Mouse (Mus musculus): ENCODE measurements around the gene P2rx4.

The P2rx4 gene

DNA sequence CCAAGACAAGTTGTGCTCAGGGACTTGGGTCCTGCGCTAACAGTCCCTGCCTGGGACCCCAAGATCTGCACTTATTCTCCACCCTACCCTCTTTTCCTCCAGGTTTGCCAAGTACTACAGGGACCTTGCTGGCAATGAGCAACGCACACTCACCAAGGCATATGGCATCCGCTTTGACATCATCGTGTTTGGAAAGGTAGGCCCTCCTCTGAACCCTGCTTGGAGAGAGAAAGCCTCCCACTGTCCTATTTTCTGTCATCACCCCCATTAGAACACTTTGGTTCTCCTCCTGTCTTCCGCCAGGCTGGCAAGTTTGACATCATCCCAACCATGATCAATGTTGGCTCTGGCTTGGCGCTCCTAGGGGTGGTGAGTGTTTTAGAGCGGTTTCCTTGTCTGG is 19.8 kb downstream of the P2rx4 start:
- no peak for TF ChIP-seq GATA4 (IDR thresholded peaks at IDR 0.05; ENCODE audit: insufficient replicate concordance, low read length)

DNA sequence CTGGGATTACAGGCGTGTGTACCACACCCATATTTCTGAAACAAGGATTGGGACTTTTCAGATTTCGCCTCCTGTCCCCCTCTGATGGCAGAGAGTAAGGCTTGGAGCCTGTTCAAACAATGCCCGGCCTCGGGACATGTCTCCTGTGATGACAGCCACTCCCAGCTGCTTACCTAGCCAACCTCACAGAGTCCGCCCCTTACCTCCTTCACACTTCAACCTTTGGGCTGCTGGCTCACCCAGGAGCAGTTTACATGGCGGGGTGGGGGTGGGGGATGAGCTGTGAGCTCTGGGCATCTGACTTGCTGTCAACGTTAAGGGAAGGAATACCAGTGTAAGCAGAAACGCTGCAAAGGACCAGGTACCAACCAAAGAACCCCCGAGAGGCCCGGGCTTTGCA is 23.4 kb downstream of the P2rx4 start:
- TF ChIP-seq GATA4 (IDR thresholded peaks at IDR 0.05; ENCODE audit: insufficient replicate concordance, low read length) = no peak

DNA sequence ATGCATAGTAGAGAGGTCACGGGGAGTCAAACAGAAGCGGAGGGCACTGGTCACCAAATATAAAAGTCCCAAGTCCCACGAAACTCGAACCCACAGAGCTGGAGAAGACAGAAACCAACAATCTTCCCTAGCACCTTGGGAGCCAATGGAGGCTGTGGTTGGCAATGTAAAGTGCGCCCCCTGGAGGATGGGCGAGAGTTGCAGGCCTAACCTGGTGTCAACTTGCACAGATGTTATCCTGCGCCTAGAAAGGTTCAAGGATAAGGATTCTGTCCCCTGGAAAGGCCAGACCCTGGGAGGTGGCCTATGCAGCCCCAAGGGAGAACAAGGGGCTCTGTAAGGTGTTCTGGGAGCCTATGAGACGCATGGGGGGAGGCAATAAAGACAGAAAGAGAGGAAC is 24.0 kb downstream of the P2rx4 start:
- TF ChIP-seq GATA4 (IDR thresholded peaks at IDR 0.05; ENCODE audit: insufficient replicate concordance, low read length) = no peak

DNA sequence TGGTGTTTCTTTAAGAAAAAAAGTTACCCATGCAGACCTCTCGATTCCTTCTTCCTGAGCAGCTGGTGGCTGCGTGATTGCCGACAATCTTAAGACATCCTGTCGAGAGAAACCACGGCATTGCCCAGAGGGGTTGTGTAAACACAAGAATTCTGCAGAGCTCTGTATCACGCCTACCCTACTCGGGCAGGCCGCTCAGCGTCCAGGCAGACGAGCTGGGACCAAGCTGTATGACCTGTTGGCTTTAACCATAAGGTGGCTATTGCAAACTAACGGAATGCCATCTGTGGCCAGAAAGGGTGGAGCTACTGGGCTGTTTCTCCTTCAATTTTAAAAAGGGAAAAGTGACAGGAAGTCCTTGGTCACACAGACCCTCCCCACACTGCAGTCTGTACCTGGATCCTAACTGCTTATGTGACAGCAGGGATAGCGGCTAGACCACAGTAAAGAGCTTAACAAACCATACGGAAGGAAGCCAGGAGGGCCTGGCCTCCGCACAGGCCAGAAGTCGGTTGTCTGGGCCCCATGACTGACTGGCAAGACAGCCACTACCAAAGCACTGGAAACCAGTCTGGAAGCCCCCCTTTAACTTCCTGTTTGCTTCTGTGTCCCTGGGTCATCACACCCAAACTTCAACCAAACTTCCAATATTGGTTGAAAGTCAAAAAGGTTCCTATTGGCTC is 24.8 kb downstream of the P2rx4 start:
- peak; percentile 12; the same call in 1 of the 2 replicates for TF ChIP-seq GATA4 (IDR thresholded peaks at IDR 0.05; ENCODE audit: insufficient replicate concordance, low read length)

DNA sequence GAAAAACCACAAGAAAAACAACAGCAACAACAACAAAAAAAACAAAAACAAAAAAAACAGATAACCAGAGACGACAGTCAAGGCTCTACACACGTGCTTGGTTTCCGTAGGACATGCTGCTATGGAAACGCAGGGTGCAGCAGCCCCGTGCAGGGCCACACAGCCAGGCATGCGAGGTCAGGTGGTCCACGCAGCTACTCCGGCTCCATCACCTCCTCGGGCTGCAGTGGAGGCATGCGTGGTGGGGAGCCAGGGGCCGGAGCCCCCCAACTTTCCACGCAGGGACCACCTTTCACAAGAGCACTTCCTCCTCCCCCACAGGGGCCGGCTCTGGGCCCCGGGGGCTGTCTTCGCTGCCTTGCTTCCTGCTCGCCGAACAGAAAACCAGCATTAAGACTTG is 26.5 kb downstream of the P2rx4 start:
- no peak for TF ChIP-seq GATA4 (IDR thresholded peaks at IDR 0.05; ENCODE audit: insufficient replicate concordance, low read length)

DNA sequence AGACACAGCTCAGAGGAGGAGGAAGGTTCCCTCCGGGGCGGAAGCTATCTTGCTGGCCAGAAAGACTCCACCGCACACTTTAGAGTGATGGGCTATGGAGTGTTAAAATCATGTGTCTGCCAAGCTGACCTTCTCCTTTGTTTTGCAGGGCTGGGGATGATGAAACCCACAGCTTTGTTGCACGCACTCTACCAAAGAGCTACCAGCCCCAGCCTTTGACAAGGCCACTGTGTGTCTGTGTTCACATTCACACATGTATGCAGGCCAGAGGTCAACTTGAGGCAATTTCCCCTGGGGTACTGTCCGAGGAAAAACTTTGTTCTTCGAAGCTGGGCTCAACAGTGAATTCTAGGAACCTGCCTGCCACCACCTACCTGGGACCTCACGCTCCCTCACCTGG is 28.5 kb downstream of the P2rx4 start:
- TF ChIP-seq GATA4 (IDR thresholded peaks at IDR 0.05; ENCODE audit: insufficient replicate concordance, low read length) = no peak

DNA sequence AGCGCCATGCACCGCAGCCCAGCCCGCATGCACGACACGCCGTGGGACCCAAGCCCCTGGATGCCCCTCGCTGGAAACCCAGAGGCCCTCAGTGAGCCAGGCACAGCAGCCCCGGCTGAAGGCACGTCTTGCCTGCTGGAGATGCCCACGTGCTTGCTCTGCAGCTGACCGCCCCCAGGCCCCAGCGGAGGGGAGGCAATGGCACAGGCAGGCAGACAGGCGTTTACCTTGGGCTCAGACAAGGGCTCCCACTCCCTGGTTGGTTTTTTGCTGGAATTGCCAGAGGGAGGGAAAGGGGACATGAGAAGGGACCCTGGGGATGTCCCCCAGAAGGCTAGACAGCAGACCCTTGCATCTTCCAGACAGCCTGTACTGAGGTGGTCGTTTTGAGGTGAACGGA is 29.4 kb downstream of the P2rx4 start:
- no peak for TF ChIP-seq GATA4 (IDR thresholded peaks at IDR 0.05; ENCODE audit: insufficient replicate concordance, low read length)

DNA sequence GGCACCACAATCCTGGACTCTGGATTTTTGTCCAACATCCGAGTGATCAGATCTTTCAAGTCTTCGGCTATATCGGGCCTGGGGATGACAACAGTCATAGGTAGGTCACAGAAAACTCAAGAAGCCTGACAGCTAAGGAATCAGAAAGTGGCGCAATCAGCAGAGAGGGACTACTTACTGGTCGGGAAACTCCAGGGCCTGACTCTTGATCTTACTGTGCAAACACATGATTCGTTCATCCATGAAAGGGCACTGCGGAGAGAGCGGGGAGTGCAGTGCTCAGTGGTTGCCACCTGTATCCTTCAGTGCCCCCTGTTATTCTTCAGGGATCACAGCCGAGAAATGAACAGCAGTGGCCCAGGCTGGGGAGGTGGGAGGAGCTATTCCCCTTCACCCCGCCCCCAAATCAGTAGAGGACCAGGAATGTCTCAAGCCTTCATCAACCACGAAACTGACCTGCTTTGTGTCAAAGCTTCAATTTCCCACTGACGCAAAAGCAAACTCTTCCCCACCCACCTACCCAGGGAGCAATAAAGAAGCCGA is 36.6 kb downstream of the P2rx4 start:
- no peak for TF ChIP-seq GATA4 (IDR thresholded peaks at IDR 0.05; ENCODE audit: insufficient replicate concordance, low read length)

DNA sequence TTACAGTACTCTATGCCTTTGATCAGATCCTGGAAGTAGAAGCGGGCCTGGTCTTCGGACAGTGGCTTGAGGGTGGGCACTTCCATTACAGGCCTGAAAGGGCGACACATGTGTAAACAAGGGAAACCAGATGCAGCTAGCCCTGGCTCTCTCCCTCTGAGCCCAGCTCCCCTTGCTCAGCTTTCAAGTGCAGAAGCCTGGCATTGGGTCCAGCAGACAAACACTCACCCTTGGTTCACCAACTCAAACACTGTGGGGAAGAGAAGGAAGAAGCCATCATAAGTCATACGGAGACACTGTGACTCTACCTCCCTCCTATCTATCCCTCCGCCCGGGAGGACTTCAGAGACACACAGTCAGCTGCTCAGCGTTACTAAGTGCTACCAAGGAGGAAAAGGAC is 40.6 kb downstream of the P2rx4 start:
- no peak for TF ChIP-seq GATA4 (IDR thresholded peaks at IDR 0.05; ENCODE audit: insufficient replicate concordance, low read length)

DNA sequence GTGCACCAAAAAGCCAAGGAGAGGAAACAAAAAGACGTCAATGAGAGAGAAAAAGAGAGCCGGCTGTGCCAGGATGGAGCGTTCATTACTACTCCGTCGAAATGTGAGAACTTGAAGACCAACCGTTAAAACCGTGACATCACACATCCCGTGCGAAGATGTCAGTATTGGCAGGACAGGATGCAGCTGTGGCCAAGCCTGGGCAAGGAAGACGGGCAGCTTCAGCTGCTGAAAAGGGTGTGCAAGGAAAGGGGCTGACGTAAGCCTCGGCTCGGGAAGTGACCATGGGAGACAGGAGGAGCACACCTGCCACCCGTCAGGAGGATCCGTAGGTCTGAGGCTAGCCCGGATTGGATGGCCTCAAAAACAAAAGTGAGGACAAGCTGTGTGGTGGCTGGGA is 47.1 kb downstream of the P2rx4 start:
- TF ChIP-seq GATA4 (IDR thresholded peaks at IDR 0.05; ENCODE audit: insufficient replicate concordance, low read length) = no peak

DNA sequence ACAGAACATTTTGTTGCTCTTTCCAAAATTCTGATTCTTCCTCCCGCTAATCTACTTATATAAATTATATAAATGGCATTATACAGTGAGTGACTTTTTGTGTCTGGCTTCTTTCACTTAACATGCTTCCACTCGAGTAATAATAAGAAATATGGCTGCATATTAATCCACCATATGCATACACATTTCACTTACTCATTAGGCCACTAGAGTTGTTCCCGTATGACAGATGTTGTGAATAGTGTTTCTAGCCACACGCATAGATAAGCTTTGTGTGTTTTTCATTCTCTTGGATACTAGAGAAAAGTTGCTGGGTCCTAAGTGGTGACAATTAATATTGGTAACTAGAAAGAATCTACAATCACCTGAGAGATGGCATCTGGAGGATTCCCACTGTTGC is 48.3 kb downstream of the P2rx4 start:
- no peak for TF ChIP-seq GATA4 (IDR thresholded peaks at IDR 0.05; ENCODE audit: insufficient replicate concordance, low read length)

DNA sequence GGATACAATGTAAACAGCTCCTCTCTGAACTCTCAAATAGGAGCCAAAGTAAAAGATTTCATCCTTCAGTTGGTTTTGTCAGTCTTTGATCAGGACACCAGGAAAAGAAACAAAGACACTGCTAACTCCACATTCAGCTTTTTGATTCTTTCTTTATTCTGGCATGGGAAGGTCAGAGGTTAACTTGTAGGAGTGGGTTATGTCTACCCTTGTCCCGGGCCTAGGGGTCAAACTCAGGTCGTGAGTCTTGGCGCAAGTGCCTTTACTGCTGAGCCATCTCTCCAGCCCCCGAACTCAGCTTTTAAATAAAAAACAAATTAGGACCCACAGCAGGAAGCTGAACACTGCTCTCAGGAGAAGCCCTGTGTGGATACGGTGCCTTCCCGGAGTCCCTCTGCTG is 48.8 kb downstream of the P2rx4 start:
- TF ChIP-seq GATA4 (IDR thresholded peaks at IDR 0.05; ENCODE audit: insufficient replicate concordance, low read length) = no peak

DNA sequence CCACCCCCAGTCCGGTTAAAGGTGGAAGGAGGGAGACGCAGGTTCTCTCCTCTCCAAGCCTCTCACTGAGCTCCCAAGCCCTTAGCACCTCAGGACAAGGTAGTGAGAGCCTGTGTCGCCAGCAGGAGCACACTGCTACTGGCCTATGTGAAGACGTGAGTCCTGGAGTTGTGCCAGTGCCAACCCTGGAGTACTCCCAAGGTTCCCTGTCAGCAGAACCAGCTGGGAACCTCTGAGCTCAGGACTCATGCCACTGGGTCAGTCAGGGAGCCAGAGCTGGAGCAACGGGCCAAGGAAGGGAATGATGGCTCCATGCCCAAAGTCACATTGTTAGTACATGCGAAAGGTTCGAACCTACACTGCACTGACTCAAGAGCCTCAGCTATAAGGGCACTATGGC is 49.3 kb downstream of the P2rx4 start:
- TF ChIP-seq GATA4 (IDR thresholded peaks at IDR 0.05; ENCODE audit: insufficient replicate concordance, low read length) = no peak

DNA sequence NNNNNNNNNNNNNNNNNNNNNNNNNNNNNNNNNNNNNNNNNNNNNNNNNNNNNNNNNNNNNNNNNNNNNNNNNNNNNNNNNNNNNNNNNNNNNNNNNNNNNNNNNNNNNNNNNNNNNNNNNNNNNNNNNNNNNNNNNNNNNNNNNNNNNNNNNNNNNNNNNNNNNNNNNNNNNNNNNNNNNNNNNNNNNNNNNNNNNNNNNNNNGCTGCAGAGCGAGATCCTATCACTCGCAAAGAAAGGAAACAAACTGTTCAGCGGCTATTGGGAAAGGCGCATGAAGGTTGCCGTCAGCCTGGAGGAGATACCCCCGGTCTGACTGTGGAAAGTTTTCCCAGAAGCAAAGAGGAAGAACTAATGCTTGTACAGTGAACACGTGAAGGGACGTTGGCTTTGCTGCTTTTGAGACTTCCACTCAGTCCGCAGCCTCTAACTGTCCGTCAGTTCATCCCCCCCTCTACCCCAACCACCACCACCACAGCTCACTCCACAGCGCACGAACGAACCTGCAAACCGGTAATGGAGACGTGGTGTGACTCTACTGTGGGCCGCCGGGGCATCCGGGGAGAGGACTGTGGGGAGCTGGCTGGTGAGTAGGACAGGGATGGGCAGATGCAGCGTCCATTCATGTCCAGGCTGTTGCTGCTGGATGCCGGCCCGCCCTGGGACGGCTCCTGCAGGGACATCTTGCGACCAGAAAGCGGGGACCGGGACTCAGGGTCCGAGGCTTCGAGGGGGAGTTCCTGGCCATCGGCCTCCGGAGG is 56.1 kb downstream of the P2rx4 start:
- TF ChIP-seq GATA4 (IDR thresholded peaks at IDR 0.05; ENCODE audit: insufficient replicate concordance, low read length) = no peak

DNA sequence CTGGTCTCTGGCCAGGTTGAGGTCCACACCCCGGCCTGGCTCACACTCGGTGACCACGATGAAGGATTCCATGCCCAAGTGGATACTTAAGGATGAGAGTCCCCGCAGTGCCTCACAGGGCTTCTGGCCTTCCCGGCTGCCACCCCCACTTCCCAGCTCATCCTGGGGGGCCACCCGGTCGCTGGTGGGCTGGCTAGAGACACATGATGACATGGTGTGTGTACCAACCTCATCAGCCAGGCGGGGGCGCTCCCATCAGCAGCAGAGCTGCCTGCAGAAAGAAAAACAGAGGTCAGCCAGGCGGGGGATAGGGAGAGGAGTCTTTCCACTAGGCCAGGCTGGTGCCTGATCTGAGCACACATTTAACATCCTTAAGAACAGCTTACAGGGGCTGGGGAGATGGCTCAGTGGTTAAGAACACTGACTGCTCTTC is 56.7 kb downstream of the P2rx4 start:
- no peak for TF ChIP-seq GATA4 (IDR thresholded peaks at IDR 0.05; ENCODE audit: insufficient replicate concordance, low read length)

DNA sequence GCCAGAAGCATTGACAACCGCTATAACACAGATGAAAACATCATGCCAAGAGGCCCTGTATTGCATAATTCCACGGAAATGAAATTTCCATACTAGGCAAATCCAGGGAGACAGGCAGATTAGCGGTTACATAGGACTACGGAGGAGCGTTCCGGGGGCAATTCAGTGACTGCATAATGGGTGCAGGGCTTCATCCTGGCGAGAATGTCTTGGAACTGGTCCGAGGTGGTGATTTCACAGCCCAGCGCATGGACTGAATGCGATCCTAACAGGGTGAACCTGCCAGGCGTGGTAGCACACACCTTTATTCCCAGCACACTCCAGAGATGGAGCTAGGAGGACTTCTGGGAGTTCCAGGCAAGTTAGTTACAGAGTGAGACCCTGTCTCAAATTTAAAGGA is 59.9 kb downstream of the P2rx4 start:
- no peak for TF ChIP-seq GATA4 (IDR thresholded peaks at IDR 0.05; ENCODE audit: insufficient replicate concordance, low read length)
